Mouse (Mus musculus): ENCODE measurements at regions not wholly inside any gene's neighbourhood (a gene's known extent, or its start where the extent isn't known, plus 50 kb on each side); places are given as distances from the start of the nearest gene placed in this dataset.
"Not testable (repeated sequence)": the region's sequence is repeated elsewhere in the genome, so short reads cannot be mapped to it uniquely, and the experiment has no call there.

GRCm38 (mm10) chr16:81036831-81037230 lies 163.7 kb upstream of the Ncam2 start:
- not testable (repeated sequence) for H3K4me1 ChIP-seq (ENCODE audit: control insufficient read depth, insufficient read depth, low read length); H3K27ac ChIP-seq (replicated peaks; ENCODE audit: low read depth, low read length); H3K36me3 ChIP-seq (replicated peaks; ENCODE audit: control insufficient read depth, insufficient read depth, low read depth, low read length); ATAC-seq (replicated peaks; ENCODE audit: insufficient number of reproducible peaks, low FRiP score, low TSS enrichment, low read depth); H3K27me3 ChIP-seq (ENCODE audit: control insufficient read depth, insufficient read depth, low read length); DNase-seq (ENCODE audit: low spot score); H3K9me3 ChIP-seq (replicated peaks; ENCODE audit: control insufficient read depth, low read length); H3K4me2 ChIP-seq (ENCODE audit: low read depth, low read length); H3K9ac ChIP-seq (replicated peaks; ENCODE audit: low read length); H3K4me3 ChIP-seq (ENCODE audit: low read depth, low read length)
- WGBS, result 95% methylated on average over 5 of the region's 5 CpGs

- no peak overlapping the region for H3K27ac ChIP-seq (replicated peaks; ENCODE audit: low read depth, low read length)
- no peaks in the 10 kb centered on the region for H3K9me3 ChIP-seq (replicated peaks; ENCODE audit: control insufficient read depth, low read length)
- H3K4me2 ChIP-seq (ENCODE audit: low read depth, low read length), result no peak overlapping the region
- WGBS, result 70% methylated on average over 1 of the region's 1 CpGs
- H3K4me1 ChIP-seq (ENCODE audit: control insufficient read depth, insufficient read depth, low read length), result no peaks in the 10 kb centered on the region
- H3K27me3 ChIP-seq (ENCODE audit: control insufficient read depth, insufficient read depth, low read length), result no peaks in the 10 kb centered on the region
- ATAC-seq (replicated peaks; ENCODE audit: insufficient number of reproducible peaks, low FRiP score, low TSS enrichment, low read depth) (no peak), DNase-seq (ENCODE audit: low spot score) (no peak)
- H3K9ac ChIP-seq (replicated peaks; ENCODE audit: low read length), result no peak overlapping the region
- H3K36me3 ChIP-seq (replicated peaks; ENCODE audit: control insufficient read depth, insufficient read depth, low read depth, low read length), result no peaks in the 10 kb centered on the region
- H3K4me3 ChIP-seq (ENCODE audit: low read depth, low read length), result no peak overlapping the region
Observed at GRCm38 (mm10) chr16:81041262-81041661, 159.2 kb upstream of the Ncam2 start.

DNA sequence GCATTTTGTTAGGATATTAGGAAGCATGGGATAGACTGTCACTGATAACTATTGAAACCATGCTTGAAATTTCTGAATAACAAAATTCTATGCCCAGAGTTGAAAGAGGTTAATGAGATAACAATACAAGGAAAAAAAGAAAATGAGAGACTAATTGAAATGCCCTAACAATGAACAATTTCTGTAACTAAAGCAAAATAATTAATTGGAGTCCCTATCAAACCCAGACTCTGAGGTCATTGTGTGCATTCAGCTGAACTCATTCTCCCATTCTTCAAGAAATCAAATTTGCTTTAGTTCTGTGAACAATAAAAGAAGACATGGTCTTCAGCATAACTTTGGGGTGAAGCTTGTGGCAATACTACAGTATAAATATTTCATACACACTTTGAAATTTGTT lies 154.8 kb upstream of the Ncam2 start:
- ATAC-seq (replicated peaks; ENCODE audit: insufficient number of reproducible peaks, low FRiP score, low TSS enrichment, low read depth) (no peak), DNase-seq (ENCODE audit: low spot score) (no peak)
- no peak overlapping the region for H3K9ac ChIP-seq (replicated peaks; ENCODE audit: low read length)
- H3K4me1 ChIP-seq (ENCODE audit: control insufficient read depth, insufficient read depth, low read length), result no peaks in the 10 kb centered on the region
- H3K4me3 ChIP-seq (ENCODE audit: low read depth, low read length), result no peak overlapping the region
- H3K27me3 ChIP-seq (ENCODE audit: control insufficient read depth, insufficient read depth, low read length), result no peaks in the 10 kb centered on the region
- H3K9me3 ChIP-seq (replicated peaks; ENCODE audit: control insufficient read depth, low read length), result no peaks in the 10 kb centered on the region
- no peak overlapping the region for H3K4me2 ChIP-seq (ENCODE audit: low read depth, low read length)
- no peak overlapping the region for H3K27ac ChIP-seq (replicated peaks; ENCODE audit: low read depth, low read length)
- H3K36me3 ChIP-seq (replicated peaks; ENCODE audit: control insufficient read depth, insufficient read depth, low read depth, low read length), result no peaks in the 10 kb centered on the region

DNA sequence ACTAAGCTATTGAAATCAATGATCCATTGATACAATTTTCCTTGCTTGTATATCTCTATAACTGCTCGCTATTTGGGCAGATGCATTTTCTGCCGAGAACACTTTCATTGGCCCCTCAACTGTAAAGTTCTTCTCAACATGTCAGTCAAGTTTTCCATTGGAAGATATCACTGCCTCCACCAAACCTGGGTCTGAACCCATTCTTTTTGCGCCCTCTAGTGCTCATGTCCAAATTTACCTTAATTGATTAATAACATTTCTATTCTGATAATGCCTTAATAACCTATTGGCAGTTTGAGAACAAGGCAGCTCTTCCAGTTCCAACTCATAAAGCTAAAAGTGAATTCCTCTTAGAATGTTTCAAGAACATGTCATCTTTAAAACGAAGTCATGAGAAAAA lies 132.2 kb upstream of the Ncam2 start:
- H3K4me2 ChIP-seq (ENCODE audit: low read depth, low read length), result no peak overlapping the region
- no peak overlapping the region for H3K9ac ChIP-seq (replicated peaks; ENCODE audit: low read length)
- no peak overlapping the region for H3K4me3 ChIP-seq (ENCODE audit: low read depth, low read length)
- no peak overlapping the region for H3K27ac ChIP-seq (replicated peaks; ENCODE audit: low read depth, low read length)
- ATAC-seq (replicated peaks; ENCODE audit: insufficient number of reproducible peaks, low FRiP score, low TSS enrichment, low read depth) (no peak), DNase-seq (ENCODE audit: low spot score) (peak; percentile 62)
- H3K9me3 ChIP-seq (replicated peaks; ENCODE audit: control insufficient read depth, low read length), result no peaks in the 10 kb centered on the region
- WGBS, result 47% methylated on average over 4 of the region's 4 CpGs
- no peaks in the 10 kb centered on the region for H3K27me3 ChIP-seq (ENCODE audit: control insufficient read depth, insufficient read depth, low read length)
- H3K36me3 ChIP-seq (replicated peaks; ENCODE audit: control insufficient read depth, insufficient read depth, low read depth, low read length), result no peaks in the 10 kb centered on the region
- no peaks in the 10 kb centered on the region for H3K4me1 ChIP-seq (ENCODE audit: control insufficient read depth, insufficient read depth, low read length)

Measured in embryonic facial prominence, embryonic 11.5 days (tissue).